Mouse (Mus musculus): ENCODE data around the gene Med16. TPM values are rescaled to one million over a fixed set of nuclear protein-coding genes. Genes with fewer than 3 reads are reported as not detected.
A peak's percentile ranks its signal among the peaks of the same experiment; 100 is the strongest.

The Med16 gene
- polyA plus RNA-seq, 1 experiment, result 19.3 TPM

DNA sequence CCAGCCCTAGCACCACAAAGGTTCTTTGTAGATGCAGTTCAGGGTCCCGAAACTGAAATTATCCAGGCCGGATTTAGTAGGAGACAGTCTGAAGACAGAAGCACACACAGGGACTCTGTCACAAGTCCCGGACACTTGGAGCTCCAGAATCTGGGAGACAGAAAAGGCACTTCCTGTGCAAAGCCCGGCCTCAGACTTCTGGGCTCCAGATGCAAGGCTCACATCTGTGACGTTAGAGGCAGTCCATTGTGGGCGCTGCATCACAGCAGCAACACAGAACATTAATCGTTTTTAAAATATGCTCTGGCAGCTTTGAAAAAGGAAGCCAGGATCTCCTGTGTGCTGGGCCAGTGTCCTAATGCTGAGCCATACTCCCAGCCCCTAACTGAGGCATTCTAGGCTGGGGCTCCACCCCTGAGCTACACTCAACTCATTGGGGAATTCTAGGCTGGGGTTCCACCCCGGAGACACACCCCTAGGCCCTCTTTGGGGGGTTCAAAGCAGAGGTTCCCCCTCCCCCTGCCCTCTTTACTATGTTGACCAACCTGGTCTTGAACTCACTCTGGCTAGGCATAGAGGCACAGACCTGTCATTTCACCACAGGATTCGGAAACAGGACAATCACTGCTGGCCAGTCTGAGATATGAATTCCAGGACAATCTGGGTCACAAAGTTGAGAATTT lies 56.5 kb downstream of the Med16 start:
- peaks cover 30% of the 10 kb centered on the region for H3K4me1 ChIP-seq (ENCODE audit: control insufficient read depth, insufficient read depth, low read length)
- H3K27ac ChIP-seq (ENCODE audit: insufficient read depth, low read depth, low read length), result peak overlapping the region; percentile 97
- peak overlapping the region; percentile 70; the same call in 1 of the 2 replicates for H3K4me3 ChIP-seq (ENCODE audit: insufficient read depth, low read length)
- TF ChIP-seq CTCF (IDR thresholded peaks at IDR 0.05; ENCODE audit: low read depth, low read length) (no peak), POLR2A (IDR thresholded peaks at IDR 0.05; ENCODE audit: borderline replicate concordance, low read depth, low read length) (no peak)

DNA sequence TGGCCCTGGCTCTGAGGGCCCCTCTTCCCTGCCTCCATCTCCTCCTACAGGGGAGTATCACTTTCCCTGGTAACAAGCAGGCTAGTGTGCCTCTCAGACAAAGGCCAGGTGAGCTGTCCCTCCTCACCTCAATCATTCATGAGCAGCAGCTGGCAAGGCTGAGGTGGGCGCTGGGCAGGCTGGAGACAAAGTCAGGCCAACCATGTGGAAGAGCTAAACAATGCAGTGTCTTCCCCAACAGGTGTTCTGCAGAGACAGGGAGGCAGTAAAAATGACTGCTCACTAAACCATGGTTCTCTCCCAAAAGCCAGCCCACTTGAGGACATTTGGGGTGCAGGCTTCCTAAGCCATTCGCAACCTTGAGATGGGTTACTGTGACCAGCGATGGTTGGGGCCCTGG lies 57.1 kb downstream of the Med16 start:
- Histone ChIP-seq H3K27ac (ENCODE audit: insufficient read depth, low read depth, low read length) (peak overlapping the region; percentile 97), H3K4me3 (ENCODE audit: insufficient read depth, low read length) (no peak overlapping the region), H3K4me1 (ENCODE audit: control insufficient read depth, insufficient read depth, low read length) (peaks cover 30% of the 10 kb centered on the region)
- TF ChIP-seq CTCF (IDR thresholded peaks at IDR 0.05; ENCODE audit: low read depth, low read length) (no peak), POLR2A (IDR thresholded peaks at IDR 0.05; ENCODE audit: borderline replicate concordance, low read depth, low read length) (no peak)

DNA sequence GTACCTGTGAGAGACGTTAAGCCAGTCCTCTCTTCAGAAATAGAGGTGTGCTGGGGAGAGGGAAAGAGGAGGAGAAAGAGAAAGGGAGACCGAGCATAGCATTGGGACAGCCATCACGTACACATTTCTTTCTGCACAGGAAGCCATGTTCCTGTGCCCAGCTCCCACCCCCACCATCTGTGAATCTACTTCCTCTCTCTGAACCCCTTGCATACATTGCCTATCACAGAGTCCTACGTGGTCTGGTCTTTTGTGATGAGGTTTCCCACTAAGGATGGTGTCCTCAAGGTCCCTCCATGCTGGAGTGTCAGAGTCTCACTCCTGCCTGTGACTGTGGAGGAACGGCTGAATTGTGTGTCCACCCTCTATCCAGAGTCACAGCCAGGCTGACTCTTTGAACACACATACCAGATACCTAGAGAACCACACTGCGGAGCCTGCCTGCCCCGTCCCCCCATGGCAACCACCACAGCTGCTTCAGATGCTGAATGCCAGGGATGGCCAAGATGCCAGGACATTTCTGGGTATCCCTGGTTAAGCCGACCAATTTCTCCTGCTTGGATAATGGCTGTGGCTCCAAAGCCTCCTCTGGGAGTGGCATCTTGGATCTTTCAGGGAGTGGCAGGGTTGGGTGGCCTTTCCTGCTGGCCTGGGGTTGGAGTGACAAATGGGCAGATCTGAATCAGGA lies 58.6 kb downstream of the Med16 start:
- H3K4me1 ChIP-seq (ENCODE audit: control insufficient read depth, insufficient read depth, low read length), result peaks cover 30% of the 10 kb centered on the region
- TF ChIP-seq CTCF (IDR thresholded peaks at IDR 0.05; ENCODE audit: low read depth, low read length) (no peak), POLR2A (IDR thresholded peaks at IDR 0.05; ENCODE audit: borderline replicate concordance, low read depth, low read length) (no peak)
- no peak overlapping the region for H3K27ac ChIP-seq (ENCODE audit: insufficient read depth, low read depth, low read length)
- H3K4me3 ChIP-seq (ENCODE audit: insufficient read depth, low read length), result no peak overlapping the region

DNA sequence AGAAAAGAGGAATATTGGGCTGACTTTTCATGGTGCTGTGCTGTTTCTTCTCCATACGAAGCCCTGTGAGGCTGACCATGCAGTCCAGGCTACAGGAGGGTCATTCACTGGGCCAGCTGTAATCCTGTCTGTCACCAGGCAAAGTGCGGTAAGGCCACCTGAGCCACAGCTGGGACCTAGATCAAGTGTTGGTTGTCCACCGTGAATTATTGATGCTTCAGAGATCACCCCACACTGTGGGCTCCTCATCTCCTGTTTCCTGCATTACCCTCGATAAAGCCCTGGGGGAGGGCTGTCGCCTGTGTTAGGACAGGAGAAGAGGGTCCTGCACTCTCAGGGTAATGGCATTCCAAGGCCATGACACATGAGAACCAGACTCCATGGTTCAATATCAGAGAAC lies 62.2 kb downstream of the Med16 start:
- TF ChIP-seq CTCF (IDR thresholded peaks at IDR 0.05; ENCODE audit: low read depth, low read length) (no peak), POLR2A (IDR thresholded peaks at IDR 0.05; ENCODE audit: borderline replicate concordance, low read depth, low read length) (no peak)
- peaks cover 21% of the 10 kb centered on the region for H3K4me1 ChIP-seq (ENCODE audit: control insufficient read depth, insufficient read depth, low read length)
- H3K27ac ChIP-seq (ENCODE audit: insufficient read depth, low read depth, low read length), result no peak overlapping the region

More for the DNA sequence above, 62.2 kb downstream of the Med16 start:
- H3K4me3 ChIP-seq (ENCODE audit: insufficient read depth, low read length), result no peak overlapping the region

Other genes starting within 250 kb of the Med16 start
- not detected in 2 replicates for gene Madcam1, start 244.4 kb downstream of the Med16 start, polyA plus RNA-seq (2012; ENCODE audit: insufficient read depth, insufficient read length, missing spikeins)
- gene Tpgs1, start 239.6 kb downstream of the Med16 start, polyA plus RNA-seq (2012; ENCODE audit: insufficient read depth, insufficient read length, missing spikeins), result 32.7 and 36.2 TPM in 2 replicates
- 74.9 and 77.1 TPM in 2 replicates for gene Cdc34, start 226.7 kb downstream of the Med16 start, polyA plus RNA-seq (2012; ENCODE audit: insufficient read depth, insufficient read length, missing spikeins)
- 0.84 TPM in 1 of 2 replicates, not detected in the other for gene Gzmm, start 219.9 kb downstream of the Med16 start, polyA plus RNA-seq (2012; ENCODE audit: insufficient read depth, insufficient read length, missing spikeins)
- gene Bsg, start 204.4 kb downstream of the Med16 start, polyA plus RNA-seq (2012; ENCODE audit: insufficient read depth, insufficient read length, missing spikeins), result 300 and 307 TPM in 2 replicates
- gene Hcn2, start 192.3 kb downstream of the Med16 start, polyA plus RNA-seq (2012; ENCODE audit: insufficient read depth, insufficient read length, missing spikeins), result 0.86 and 1.3 TPM in 2 replicates
- gene Polrmt, start 162.3 kb downstream of the Med16 start, polyA plus RNA-seq (2012; ENCODE audit: insufficient read depth, insufficient read length, missing spikeins), result 18.8 and 19.8 TPM in 2 replicates
- gene Fgf22, start 153.8 kb downstream of the Med16 start, polyA plus RNA-seq (2012; ENCODE audit: insufficient read depth, insufficient read length, missing spikeins), result not detected in 2 replicates
- gene Rnf126, start 142.0 kb downstream of the Med16 start, polyA plus RNA-seq (2012; ENCODE audit: insufficient read depth, insufficient read length, missing spikeins), result 23.3 and 27.6 TPM in 2 replicates
- 1.0 and 1.1 TPM in 2 replicates for gene Fstl3, start 131.7 kb downstream of the Med16 start, polyA plus RNA-seq (2012; ENCODE audit: insufficient read depth, insufficient read length, missing spikeins)
- gene Prss57, start 118.0 kb downstream of the Med16 start, polyA plus RNA-seq (2012; ENCODE audit: insufficient read depth, insufficient read length, missing spikeins), result not detected in 2 replicates
- gene Palm, start 115.4 kb downstream of the Med16 start, polyA plus RNA-seq (2012; ENCODE audit: insufficient read depth, insufficient read length, missing spikeins), result 2.9 and 3.4 TPM in 2 replicates
- gene Misp, start 87.9 kb downstream of the Med16 start, polyA plus RNA-seq (2012; ENCODE audit: insufficient read depth, insufficient read length, missing spikeins), result 0.91 TPM in 1 of 2 replicates, not detected in the other
- 129 and 141 TPM in 2 replicates for gene Ptbp1, start 54.5 kb downstream of the Med16 start, polyA plus RNA-seq (2012; ENCODE audit: insufficient read depth, insufficient read length, missing spikeins)
- gene Prtn3, start 34.4 kb downstream of the Med16 start, polyA plus RNA-seq (2012; ENCODE audit: insufficient read depth, insufficient read length, missing spikeins), result not detected in 2 replicates
- not detected in 2 replicates for gene Plppr3, start 34.3 kb downstream of the Med16 start, polyA plus RNA-seq (2012; ENCODE audit: insufficient read depth, insufficient read length, missing spikeins)
- 0.75 TPM in 1 of 2 replicates, not detected in the other for gene Elane, start 22.7 kb downstream of the Med16 start, polyA plus RNA-seq (2012; ENCODE audit: insufficient read depth, insufficient read length, missing spikeins)
- gene Cfd, start 18.1 kb downstream of the Med16 start, polyA plus RNA-seq (2012; ENCODE audit: insufficient read depth, insufficient read length, missing spikeins), result 1.3 TPM in 1 of 2 replicates, not detected in the other
- not detected in 2 replicates for gene Gm26602, start 1.9 kb upstream of the Med16 start, polyA plus RNA-seq (2012; ENCODE audit: insufficient read depth, insufficient read length, missing spikeins)
- 0.67 and 0.71 TPM in 2 replicates for gene Kiss1r, start 8.0 kb upstream of the Med16 start, polyA plus RNA-seq (2012; ENCODE audit: insufficient read depth, insufficient read length, missing spikeins)
- 87.2 and 90.4 TPM in 2 replicates for gene R3hdm4, start 12.3 kb upstream of the Med16 start, polyA plus RNA-seq (2012; ENCODE audit: insufficient read depth, insufficient read length, missing spikeins)
- 15.4 and 17.8 TPM in 2 replicates for gene Arid3a, start 18.1 kb upstream of the Med16 start, polyA plus RNA-seq (2012; ENCODE audit: insufficient read depth, insufficient read length, missing spikeins)
- 32.2 and 35.8 TPM in 2 replicates for gene Wdr18, start 51.2 kb upstream of the Med16 start, polyA plus RNA-seq (2012; ENCODE audit: insufficient read depth, insufficient read length, missing spikeins)
- 0.65 and 0.91 TPM in 2 replicates for gene Grin3b, start 61.8 kb upstream of the Med16 start, polyA plus RNA-seq (2012; ENCODE audit: insufficient read depth, insufficient read length, missing spikeins)
- 86.5 and 101 TPM in 2 replicates for gene Tmem259, start 75.4 kb upstream of the Med16 start, polyA plus RNA-seq (2012; ENCODE audit: insufficient read depth, insufficient read length, missing spikeins)
- gene Cnn2, start 79.7 kb upstream of the Med16 start, polyA plus RNA-seq (2012; ENCODE audit: insufficient read depth, insufficient read length, missing spikeins), result 37.5 and 41.5 TPM in 2 replicates
- gene Abca7, start 87.6 kb upstream of the Med16 start, polyA plus RNA-seq (2012; ENCODE audit: insufficient read depth, insufficient read length, missing spikeins), result 24.6 and 27.5 TPM in 2 replicates
- 218 TPM in 2 replicates for gene Arhgap45, start 107.7 kb upstream of the Med16 start, polyA plus RNA-seq (2012; ENCODE audit: insufficient read depth, insufficient read length, missing spikeins)
- 53.0 and 55.5 TPM in 2 replicates for gene Polr2e, start 130.9 kb upstream of the Med16 start, polyA plus RNA-seq (2012; ENCODE audit: insufficient read depth, insufficient read length, missing spikeins)
- 311 and 322 TPM in 2 replicates for gene Gpx4, start 138.2 kb upstream of the Med16 start, polyA plus RNA-seq (2012; ENCODE audit: insufficient read depth, insufficient read length, missing spikeins)
- gene Sbno2, start 196.6 kb upstream of the Med16 start, polyA plus RNA-seq (2012; ENCODE audit: insufficient read depth, insufficient read length, missing spikeins), result 54.5 and 55.8 TPM in 2 replicates
- 104 TPM in 2 replicates for gene Stk11, start 206.9 kb upstream of the Med16 start, polyA plus RNA-seq (2012; ENCODE audit: insufficient read depth, insufficient read length, missing spikeins)
- gene Atp5d, start 229.7 kb upstream of the Med16 start, polyA plus RNA-seq (2012; ENCODE audit: insufficient read depth, insufficient read length, missing spikeins), result 198 TPM in 2 replicates
- 2.0 and 2.9 TPM in 2 replicates for gene Cbarp, start 231.9 kb upstream of the Med16 start, polyA plus RNA-seq (2012; ENCODE audit: insufficient read depth, insufficient read length, missing spikeins)
- 32.9 and 40.5 TPM in 2 replicates for gene Midn, start 239.3 kb upstream of the Med16 start, polyA plus RNA-seq (2012; ENCODE audit: insufficient read depth, insufficient read length, missing spikeins)

Data from bone marrow macrophage, adult 2 months (primary cell).